ENCODE assay signal across 32 mouse cellular contexts in the genomic region with DNA sequence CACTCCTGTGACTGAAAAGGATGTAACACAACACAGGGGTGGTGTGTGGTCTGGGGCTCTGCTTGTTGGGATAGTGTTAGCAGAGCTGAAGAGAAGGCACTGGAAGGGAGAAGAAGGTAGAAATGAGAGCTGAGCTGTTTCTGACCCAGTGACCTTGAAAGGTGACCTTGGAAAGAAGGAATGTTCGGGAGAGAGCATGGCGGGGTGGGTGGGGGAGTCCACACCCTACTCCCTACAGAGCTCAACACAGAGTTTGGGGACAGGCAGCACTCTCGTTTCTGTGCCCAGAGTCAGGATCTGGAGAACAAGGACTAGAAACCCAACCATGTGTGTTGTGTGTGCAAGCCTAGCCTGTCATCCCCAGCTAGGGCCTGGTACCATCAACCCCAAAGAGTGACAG. TPM values are rescaled to one million over a fixed set of nuclear protein-coding genes. Genes with fewer than 3 reads are reported as not detected.
DNase-seq lines count a peak whose midpoint lies in the region; ATAC-seq and TF ChIP-seq lines count a peak whose summit lies in the region.
"Had no signal": no experiment of that assay in that cellular context is flagged by ENCODE, and none has a peak within 500 bp of the region (broad histone marks: within the 10 kb centered on the region; RNA-seq: fewer than 3 reads in every experiment).

No protein-coding gene starts in this region.

- H3K36me3 ChIP-seq in forebrain, embryonic 15.5 days, result no peaks in the 10 kb centered on the region
- H3K36me3 ChIP-seq in forebrain, embryonic 12.5 days (replicated peaks), result no peaks in the 10 kb centered on the region
- no peaks in the 10 kb centered on the region for H3K36me3 ChIP-seq in hindbrain, embryonic 13.5 days
- H3K36me3 ChIP-seq in hindbrain, embryonic 16.5 days (ENCODE audit: control insufficient read depth, insufficient read depth, low read length), result no peaks in the 10 kb centered on the region
- H3K36me3 ChIP-seq in midbrain, embryonic 15.5 days (replicated peaks), result no peaks in the 10 kb centered on the region
- no peaks in the 10 kb centered on the region for H3K36me3 ChIP-seq in midbrain, embryonic 13.5 days
- no peaks in the 10 kb centered on the region for H3K36me3 ChIP-seq in midbrain, postnatal 0 days (ENCODE audit: insufficient read depth, low read length)
- H3K36me3 ChIP-seq: limb, embryonic 10.5 days; limb, embryonic 15.5 days; liver, embryonic 13.5 days had no signal

- H3K9ac ChIP-seq in forebrain, embryonic 15.5 days (replicated peaks), result no peak overlapping the region
- no peak overlapping the region for H3K9ac ChIP-seq in forebrain, embryonic 12.5 days
- no peak overlapping the region for H3K9ac ChIP-seq in hindbrain, embryonic 13.5 days
- no peak overlapping the region for H3K9ac ChIP-seq in hindbrain, embryonic 16.5 days (ENCODE audit: low read depth, low read length)
- no peak overlapping the region for H3K9ac ChIP-seq in midbrain, embryonic 15.5 days
- H3K9ac ChIP-seq in midbrain, embryonic 13.5 days (replicated peaks), result no peak overlapping the region
- H3K9ac ChIP-seq in midbrain, postnatal 0 days (replicated peaks; ENCODE audit: low read length, poor library complexity, severe bottlenecking), result no peak overlapping the region
- H3K9ac ChIP-seq: limb, embryonic 15.5 days; liver, embryonic 13.5 days had no signal

- no peak for DNase-seq in midbrain, postnatal 0 days (ENCODE audit: low spot score)
- DNase-seq in lung, postnatal 25 days (ENCODE audit: low spot score), result no peak
- DNase-seq: adrenal gland, postnatal 25 days; cerebellum, adult 11-12 months; cerebellum, adult 9-11 months; embryo, embryonic 11 days; gastrocnemius, postnatal 25 days; heart, adult 11 months; heart, postnatal 10 days; kidney, adult 8-10 months; kidney, postnatal 4 days; layer of hippocampus, postnatal 36 days; liver, embryonic 13.5 days; lung, adult 18-20 months; right cerebral cortex, postnatal 4 days; thymus, adult 18-20 months; thymus, postnatal 25 days had no signal

- no peak overlapping the region for H3K4me2 ChIP-seq in forebrain, embryonic 15.5 days (replicated peaks)
- no peak overlapping the region for H3K4me2 ChIP-seq in forebrain, embryonic 12.5 days
- H3K4me2 ChIP-seq in hindbrain, embryonic 13.5 days, result no peak overlapping the region
- H3K4me2 ChIP-seq in hindbrain, embryonic 16.5 days (ENCODE audit: low read length), result no peak overlapping the region
- no peak overlapping the region for H3K4me2 ChIP-seq in midbrain, embryonic 15.5 days
- H3K4me2 ChIP-seq in midbrain, embryonic 13.5 days (replicated peaks), result no peak overlapping the region
- H3K4me2 ChIP-seq in midbrain, postnatal 0 days (ENCODE audit: low read depth, low read length, poor library complexity, severe bottlenecking), result no peak overlapping the region
- H3K4me2 ChIP-seq: heart, embryonic 11.5 days; limb, embryonic 15.5 days; liver, embryonic 13.5 days had no signal

- H3K27ac ChIP-seq in forebrain, embryonic 15.5 days (replicated peaks), result peak overlapping the region; percentile 65
- H3K27ac ChIP-seq in forebrain, embryonic 12.5 days, result no peak overlapping the region
- H3K27ac ChIP-seq in hindbrain, embryonic 13.5 days, result peak overlapping the region; percentile 73; the same call in 1 of the 2 replicates
- no peak overlapping the region for H3K27ac ChIP-seq in hindbrain, embryonic 16.5 days (ENCODE audit: low read depth, low read length)
- peak overlapping the region; percentile 67; the same call in 1 of the 2 replicates for H3K27ac ChIP-seq in midbrain, embryonic 15.5 days
- no peak overlapping the region for H3K27ac ChIP-seq in midbrain, embryonic 13.5 days
- peak overlapping the region; percentile 79 for H3K27ac ChIP-seq in midbrain, postnatal 0 days (ENCODE audit: low read depth, low read length)
- H3K27ac ChIP-seq: kidney, postnatal 0 days; limb, embryonic 10.5 days; limb, embryonic 15.5 days; liver, embryonic 13.5 days; macrophage; stomach, postnatal 0 days had no signal

- H3K27me3 ChIP-seq in forebrain, embryonic 15.5 days, result no peaks in the 10 kb centered on the region
- H3K27me3 ChIP-seq in forebrain, embryonic 12.5 days, result peaks cover 5% of the 10 kb centered on the region; the same call in 1 of the 2 replicates
- no peaks in the 10 kb centered on the region for H3K27me3 ChIP-seq in hindbrain, embryonic 13.5 days
- H3K27me3 ChIP-seq in hindbrain, embryonic 16.5 days (replicated peaks; ENCODE audit: control insufficient read depth, insufficient read depth, low read length), result no peaks in the 10 kb centered on the region
- no peaks in the 10 kb centered on the region for H3K27me3 ChIP-seq in midbrain, embryonic 15.5 days (replicated peaks)
- H3K27me3 ChIP-seq in midbrain, embryonic 13.5 days, result no peaks in the 10 kb centered on the region
- no peaks in the 10 kb centered on the region for H3K27me3 ChIP-seq in midbrain, postnatal 0 days (ENCODE audit: insufficient read depth, low read length)
- H3K27me3 ChIP-seq: limb, embryonic 15.5 days had no signal

- H3K4me1 ChIP-seq in forebrain, embryonic 15.5 days, result peaks cover 22% of the 10 kb centered on the region
- H3K4me1 ChIP-seq in forebrain, embryonic 12.5 days, result peaks cover 26% of the 10 kb centered on the region
- peaks cover 33% of the 10 kb centered on the region for H3K4me1 ChIP-seq in hindbrain, embryonic 13.5 days (replicated peaks)
- peaks cover 8% of the 10 kb centered on the region for H3K4me1 ChIP-seq in hindbrain, embryonic 16.5 days (ENCODE audit: control insufficient read depth, insufficient read depth, low read depth, low read length)
- H3K4me1 ChIP-seq in midbrain, embryonic 15.5 days, result peaks cover 29% of the 10 kb centered on the region
- peaks cover 31% of the 10 kb centered on the region for H3K4me1 ChIP-seq in midbrain, embryonic 13.5 days (replicated peaks)
- H3K4me1 ChIP-seq in midbrain, postnatal 0 days (ENCODE audit: insufficient read depth, low read length), result no peaks in the 10 kb centered on the region; the same call in 1 of the 2 replicates

- no peak overlapping the region for H3K4me3 ChIP-seq in forebrain, embryonic 15.5 days
- H3K4me3 ChIP-seq in forebrain, embryonic 12.5 days (replicated peaks), result no peak overlapping the region
- no peak overlapping the region for H3K4me3 ChIP-seq in hindbrain, embryonic 13.5 days
- no peak overlapping the region for H3K4me3 ChIP-seq in hindbrain, embryonic 16.5 days (ENCODE audit: low read length)
- H3K4me3 ChIP-seq in midbrain, embryonic 15.5 days, result no peak overlapping the region
- no peak overlapping the region for H3K4me3 ChIP-seq in midbrain, embryonic 13.5 days (replicated peaks)
- no peak overlapping the region for H3K4me3 ChIP-seq in midbrain, postnatal 0 days (ENCODE audit: low read depth, low read length)
- H3K4me3 ChIP-seq: erythroblast, embryonic 14.5 days; limb, embryonic 10.5 days; limb, embryonic 15.5 days; liver, embryonic 13.5 days had no signal

- WGBS in forebrain, embryonic 15.5 days, result 74% methylated on average over 3 of the region's 3 CpGs
- 64% methylated on average over 3 of the region's 3 CpGs for WGBS in forebrain, embryonic 12.5 days
- WGBS in hindbrain, embryonic 13.5 days, result 71% methylated on average over 3 of the region's 3 CpGs
- 67% methylated on average over 3 of the region's 3 CpGs for WGBS in hindbrain, embryonic 16.5 days
- WGBS in midbrain, embryonic 15.5 days, result 79% methylated on average over 3 of the region's 3 CpGs
- WGBS in midbrain, embryonic 13.5 days, result 70% methylated on average over 3 of the region's 3 CpGs
- 80% methylated on average over 3 of the region's 3 CpGs for whole genome bisulfite sequencing in midbrain, postnatal 0 days

- H3K9me3 ChIP-seq in forebrain, embryonic 15.5 days, result no peaks in the 10 kb centered on the region
- H3K9me3 ChIP-seq in forebrain, embryonic 12.5 days, result no peaks in the 10 kb centered on the region
- no peaks in the 10 kb centered on the region for H3K9me3 ChIP-seq in hindbrain, embryonic 13.5 days
- H3K9me3 ChIP-seq in hindbrain, embryonic 16.5 days (ENCODE audit: control insufficient read depth, low read length), result no peaks in the 10 kb centered on the region
- H3K9me3 ChIP-seq in midbrain, embryonic 15.5 days, result no peaks in the 10 kb centered on the region
- H3K9me3 ChIP-seq in midbrain, embryonic 13.5 days, result no peaks in the 10 kb centered on the region
- H3K9me3 ChIP-seq in midbrain, postnatal 0 days (ENCODE audit: low read length), result no peaks in the 10 kb centered on the region
- H3K9me3 ChIP-seq: limb, embryonic 10.5 days; limb, embryonic 15.5 days; liver, embryonic 13.5 days had no signal

- no peak for ATAC-seq in forebrain, embryonic 15.5 days (replicated peaks)
- ATAC-seq in forebrain, embryonic 12.5 days (ENCODE audit: low FRiP score), result no peak
- ATAC-seq in hindbrain, embryonic 13.5 days (ENCODE audit: low FRiP score), result no peak
- ATAC-seq in hindbrain, embryonic 16.5 days, result no peak
- no peak for ATAC-seq in midbrain, embryonic 15.5 days (replicated peaks)
- ATAC-seq in midbrain, embryonic 13.5 days, result no peak
- no peak for ATAC-seq in midbrain, postnatal 0 days (ENCODE audit: low FRiP score)
- ATAC-seq: intestine, embryonic 16.5 days; lung, postnatal 0 days had no signal

- TF ChIP-seq CTCF in midbrain, postnatal 0 days (IDR thresholded peaks at IDR 0.05), result no peak

RNA-seq across cellular contexts. Expression of a gene that starts 18.1 kb away (rescaled TPM):
- polyA plus RNA-seq in forebrain, embryonic 15.5 days (2015; fragmentation: Nextera tagmentation; extraction: Ambion mirVana), result 48.1 and 51.1 TPM in 2 replicates
- 32.4 and 37.9 TPM in 2 replicates for polyA plus RNA-seq in forebrain, embryonic 12.5 days (2016; fragmentation: Nextera tagmentation; extraction: Ambion mirVana)
- 42.3 and 42.6 TPM in 2 replicates for polyA plus RNA-seq in hindbrain, embryonic 13.5 days (2015; fragmentation: Nextera tagmentation; extraction: Ambion mirVana)
- polyA plus RNA-seq in hindbrain, embryonic 16.5 days (2015; fragmentation: Nextera tagmentation; extraction: Ambion mirVana), result 48.8 and 50.1 TPM in 2 replicates
- polyA plus RNA-seq in midbrain, embryonic 15.5 days (2015; fragmentation: Nextera tagmentation; extraction: Ambion mirVana), result 52.6 and 59.4 TPM in 2 replicates
- polyA plus RNA-seq in midbrain, embryonic 13.5 days (2015; fragmentation: Nextera tagmentation; extraction: Ambion mirVana), result 38.0 and 38.1 TPM in 2 replicates
- 99.1 and 109 TPM in 2 replicates for total RNA-seq in midbrain, postnatal 0 days (2014; rRNA removed)
- polyA plus RNA-seq in midbrain, postnatal 0 days (2015; fragmentation: Nextera tagmentation; extraction: Ambion mirVana), result 37.3 and 46.5 TPM in 2 replicates

Comparison
In these comparisons a context has a peak if more than half of its experiments do, and no peak if none do; other contexts are left out.
1. H3K27ac ChIP-seq: peak in forebrain, embryonic 15.5 days (single experiment), hindbrain, embryonic 13.5 days (single experiment), midbrain, embryonic 15.5 days (single experiment) and midbrain, postnatal 0 days (single experiment); none in forebrain, embryonic 12.5 days (single experiment), hindbrain, embryonic 16.5 days (single experiment) and midbrain, embryonic 13.5 days (single experiment).